In genomic region chr3:139859966-139860635, GRCm38 (mm10) we compare ENCODE assay signal across 11 mouse cellular contexts.
DNase-seq lines count a peak whose midpoint lies in the region; ATAC-seq and TF ChIP-seq lines count a peak whose summit lies in the region.
"Had no signal": no experiment of that assay in that cellular context is flagged by ENCODE, and none has a peak within 500 bp of the region (broad histone marks: within the 10 kb centered on the region; RNA-seq: fewer than 3 reads in every experiment).

No protein-coding gene starts in this region.

- H3K27ac ChIP-seq in liver, postnatal 0 days (ENCODE audit: low read depth), result no peak overlapping the region
- H3K27ac ChIP-seq in forebrain, embryonic 15.5 days (replicated peaks), result no peak overlapping the region
- H3K27ac ChIP-seq in limb, embryonic 14.5 days (replicated peaks; ENCODE audit: low read depth, low read length), result peak overlapping the region; percentile 86
- peak overlapping the region; percentile 14 for H3K27ac ChIP-seq in stomach, embryonic 16.5 days (ENCODE audit: low read length)

- H3K4me2 ChIP-seq in liver, postnatal 0 days (ENCODE audit: low read depth, low read length), result no peak overlapping the region
- H3K4me2 ChIP-seq in forebrain, embryonic 15.5 days (replicated peaks), result no peak overlapping the region
- peak overlapping the region; percentile 43 for H3K4me2 ChIP-seq in limb, embryonic 14.5 days (replicated peaks; ENCODE audit: low read depth, low read length, severe bottlenecking)
- H3K4me2 ChIP-seq in stomach, embryonic 16.5 days (ENCODE audit: low read depth, low read length), result no peak overlapping the region

- no peak overlapping the region for H3K4me3 ChIP-seq in liver, postnatal 0 days (ENCODE audit: low read depth, low read length)
- no peak overlapping the region for H3K4me3 ChIP-seq in forebrain, embryonic 15.5 days
- H3K4me3 ChIP-seq in limb, embryonic 14.5 days (replicated peaks; ENCODE audit: low read length), result peak overlapping the region; percentile 18; the same call in 1 of the 2 replicates
- no peak overlapping the region for H3K4me3 ChIP-seq in stomach, embryonic 16.5 days (replicated peaks; ENCODE audit: low read length)
- H3K4me3 ChIP-seq: megakaryocyte, embryonic 14.5 days had no signal

- no peaks in the 10 kb centered on the region for H3K36me3 ChIP-seq in liver, postnatal 0 days (replicated peaks; ENCODE audit: insufficient read depth, low read length)
- no peaks in the 10 kb centered on the region for H3K36me3 ChIP-seq in forebrain, embryonic 15.5 days
- H3K36me3 ChIP-seq in limb, embryonic 14.5 days (ENCODE audit: control insufficient read depth, insufficient read depth, low read length), result no peaks in the 10 kb centered on the region
- no peaks in the 10 kb centered on the region for H3K36me3 ChIP-seq in stomach, embryonic 16.5 days (ENCODE audit: control insufficient read depth, insufficient read depth, low read length)

- TF ChIP-seq EP300 in liver, postnatal 0 days (IDR thresholded peaks at IDR 0.05; ENCODE audit: low read depth), result no peak

- TF ChIP-seq CTCF in liver, postnatal 0 days (IDR thresholded peaks at IDR 0.05; ENCODE audit: low read depth), result no peak

- 56% methylated on average over 16 of the region's 16 CpGs for WGBS in liver, postnatal 0 days (ENCODE audit: insufficient replicate concordance)
- 50% methylated on average over 16 of the region's 16 CpGs for WGBS in forebrain, embryonic 15.5 days
- WGBS in limb, embryonic 14.5 days, result 12% methylated on average over 16 of the region's 16 CpGs
- WGBS in stomach, embryonic 16.5 days, result 56% methylated on average over 16 of the region's 16 CpGs

- no peaks in the 10 kb centered on the region for H3K4me1 ChIP-seq in liver, postnatal 0 days (ENCODE audit: insufficient read depth)
- peaks cover 12% of the 10 kb centered on the region for H3K4me1 ChIP-seq in forebrain, embryonic 15.5 days
- H3K4me1 ChIP-seq in limb, embryonic 14.5 days (ENCODE audit: control insufficient read depth, insufficient read depth, low read length), result peaks cover 20% of the 10 kb centered on the region
- H3K4me1 ChIP-seq in stomach, embryonic 16.5 days (ENCODE audit: control insufficient read depth, insufficient read depth, low read length), result no peaks in the 10 kb centered on the region

- no peak overlapping the region for H3K9ac ChIP-seq in liver, postnatal 0 days (replicated peaks)
- H3K9ac ChIP-seq in forebrain, embryonic 15.5 days (replicated peaks), result no peak overlapping the region
- peak overlapping the region; percentile 43; the same call in 1 of the 2 replicates for H3K9ac ChIP-seq in limb, embryonic 14.5 days (ENCODE audit: low read depth, low read length, severe bottlenecking)
- H3K9ac ChIP-seq in stomach, embryonic 16.5 days (ENCODE audit: low read length), result no peak overlapping the region

- no peak for TF ChIP-seq POLR2A in limb, embryonic 14.5 days (IDR thresholded peaks at IDR 0.05; ENCODE audit: borderline replicate concordance, extremely low read depth, insufficient read depth, insufficient read length)

- DNase-seq in liver, result peak; percentile 4
- DNase-seq in liver, postnatal 0 days, result no peak
- DNase-seq in limb, embryonic 14.5 days (ENCODE audit: low spot score), result peak; percentile 72
- DNase-seq in layer of hippocampus, postnatal 14 days (ENCODE audit: low spot score in 2 of 2), result no peak
- DNase-seq in right cerebral cortex, adult 2 months (ENCODE audit: low spot score in 2 of 2), result no peak
- no peak for DNase-seq in cerebellum, postnatal 36 days
- DNase-seq: cerebellum, adult 11-12 months; kidney, adult 9 months had no signal

- no peaks in the 10 kb centered on the region for H3K9me3 ChIP-seq in liver, postnatal 0 days (ENCODE audit: low read length)
- H3K9me3 ChIP-seq in forebrain, embryonic 15.5 days, result no peaks in the 10 kb centered on the region
- no peaks in the 10 kb centered on the region for H3K9me3 ChIP-seq in limb, embryonic 14.5 days (ENCODE audit: control insufficient read depth, low read length)
- H3K9me3 ChIP-seq in stomach, embryonic 16.5 days (replicated peaks; ENCODE audit: control insufficient read depth, low read length), result no peaks in the 10 kb centered on the region
- H3K9me3 ChIP-seq: megakaryocyte, embryonic 14.5 days had no signal

- H3K27me3 ChIP-seq in liver, postnatal 0 days (ENCODE audit: insufficient read depth, low read length), result no peaks in the 10 kb centered on the region
- no peaks in the 10 kb centered on the region for H3K27me3 ChIP-seq in forebrain, embryonic 15.5 days
- H3K27me3 ChIP-seq in limb, embryonic 14.5 days (ENCODE audit: control insufficient read depth, insufficient read depth, low read length), result no peaks in the 10 kb centered on the region
- no peaks in the 10 kb centered on the region for H3K27me3 ChIP-seq in stomach, embryonic 16.5 days (ENCODE audit: control insufficient read depth, insufficient read depth, low read length)
- H3K27me3 ChIP-seq: megakaryocyte, embryonic 14.5 days had no signal

- ATAC-seq in liver, postnatal 0 days, result no peak
- 0 out of 2 replicates have a peak, but pooled peaks have one; percentile 43 for ATAC-seq in forebrain, embryonic 15.5 days (replicated peaks)
- ATAC-seq in limb, embryonic 14.5 days (ENCODE audit: low FRiP score, low read depth), result peak; percentile 91
- peak; percentile 73; the same call in 1 of the 2 replicates for ATAC-seq in stomach, embryonic 16.5 days (ENCODE audit: insufficient read depth, low FRiP score)

Comparison
In these comparisons a context has a peak if more than half of its experiments do, and no peak if none do; other contexts are left out.
1. DNase-seq: peak in liver (single experiment) and limb, embryonic 14.5 days (single experiment); none in liver, postnatal 0 days (single experiment), layer of hippocampus, postnatal 14 days (0 of 2), right cerebral cortex, adult 2 months (0 of 2) and cerebellum, postnatal 36 days (0 of 2).
2. H3K27ac ChIP-seq: peak in limb, embryonic 14.5 days (single experiment) and stomach, embryonic 16.5 days (single experiment); none in liver, postnatal 0 days (single experiment) and forebrain, embryonic 15.5 days (single experiment).